Mouse (Mus musculus) kidney, postnatal 0 days (tissue): ENCODE data around the gene 1700025G04Rik. TPM values are rescaled to one million over a fixed set of nuclear protein-coding genes. Genes with fewer than 3 reads are reported as not detected.

Source experiments
- ATAC-seq: fragments of 200-750 bp; cut with Nextera tagmentation; replicated peaks from 2 replicates; pipeline ENCODE4 v1.8.0; 2017; ENCODE audit warnings: low read depth, moderate number of reproducible peaks, moderate TSS enrichment, moderate library complexity; ENCODE audit not compliant: low FRiP score
- DNase-seq: peaks from one replicate; pipeline ENCODE4 v3.0.0-alpha.2; 2016; ENCODE audit warnings: low spot score
- H3K27ac ChIP-seq: fragments of 300-500 bp; sonication (generic); 2 replicates; pipeline ENCODE4 v1.5.1; 2014; ENCODE audit warnings: mild to moderate bottlenecking
- H3K27me3 ChIP-seq: fragments of 300-500 bp; sonication (generic); 2 replicates; pipeline ENCODE4 v1.6.1; 2014; ENCODE audit warnings: low read length, mixed read lengths; ENCODE audit not compliant: insufficient read depth
- H3K36me3 ChIP-seq: fragments of 300-500 bp; sonication (generic); 2 replicates; pipeline ENCODE4 v1.6.1; 2014; ENCODE audit warnings: low read length, mixed read lengths; ENCODE audit not compliant: insufficient read depth
- H3K4me1 ChIP-seq: fragments of 300-500 bp; sonication (generic); replicated peaks from 2 replicates; pipeline ENCODE4 v1.6.1; 2014; ENCODE audit warnings: antibody characterized with exemption, low read length, mixed read lengths; ENCODE audit not compliant: insufficient read depth
- H3K4me2 ChIP-seq: fragments of 300-500 bp; sonication (generic); 2 replicates; pipeline ENCODE4 v1.6.1; 2014; ENCODE audit warnings: mild to moderate bottlenecking, low read length, moderate library complexity, mixed read lengths
- H3K4me3 ChIP-seq: fragments of 300-500 bp; sonication (generic); replicated peaks from 2 replicates; pipeline ENCODE4 v1.5.1; 2014; ENCODE audit warnings: low read depth, low read length
- H3K9ac ChIP-seq: fragments of 300-500 bp; sonication (generic); 2 replicates; pipeline ENCODE4 v1.6.1; 2014; ENCODE audit warnings: low read depth, low read length
- H3K9me3 ChIP-seq: fragments of 300-500 bp; sonication (generic); replicated peaks from 2 replicates; pipeline ENCODE4 v1.6.1; 2016; ENCODE audit warnings: low read length, inconsistent platforms, mixed read lengths
- CTCF ChIP-seq: IDR thresholded peaks from 2 replicates; pipeline ENCODE4 v1.5.1; 2016; ENCODE audit warnings: antibody characterized with exemption, low read depth, mild to moderate bottlenecking, moderate library complexity
- WGBS: fragments of 180-500 bp; shearing (Covaris S2); extraction: QIAGEN DNeasy Blood & Tissue Kit; methylation state at CpG from one replicate; pipeline ENCODE4 v1.1.7; 2014; 5-methylcytosine and 5-hydroxymethylcytosine counted together
- polyA plus RNA-seq: library from polyadenylated mRNA; unstranded; fragments of >200 nt; fragmentation: Nextera tagmentation; extraction: Ambion mirVana; gene quantifications from 2 replicates; pipeline ENCODE4 v1.2.1, GENCODE M21; 2015

Gene 1700025G04Rik
- polyA plus RNA-seq, 1 experiment from 2014 or later = 15.5 TPM

GRCm38 (mm10) chr1:151977596-151977995 lies 112.3 kb downstream of the 1700025G04Rik start:
- no peak for TF ChIP-seq CTCF
- no peaks in the 10 kb centered on the region for H3K9me3 ChIP-seq
- DNase-seq (no peak), ATAC-seq (no peak)
- H3K4me2 ChIP-seq = no peak overlapping the region
- H3K27me3 ChIP-seq = no peaks in the 10 kb centered on the region
- WGBS = 68% methylated on average over 5 of the region's 5 CpGs
- no peaks in the 10 kb centered on the region for H3K4me1 ChIP-seq
- H3K9ac ChIP-seq = no peak overlapping the region
- H3K27ac ChIP-seq = no peak overlapping the region
- H3K4me3 ChIP-seq = no peak overlapping the region
- H3K36me3 ChIP-seq = no peaks in the 10 kb centered on the region

DNA sequence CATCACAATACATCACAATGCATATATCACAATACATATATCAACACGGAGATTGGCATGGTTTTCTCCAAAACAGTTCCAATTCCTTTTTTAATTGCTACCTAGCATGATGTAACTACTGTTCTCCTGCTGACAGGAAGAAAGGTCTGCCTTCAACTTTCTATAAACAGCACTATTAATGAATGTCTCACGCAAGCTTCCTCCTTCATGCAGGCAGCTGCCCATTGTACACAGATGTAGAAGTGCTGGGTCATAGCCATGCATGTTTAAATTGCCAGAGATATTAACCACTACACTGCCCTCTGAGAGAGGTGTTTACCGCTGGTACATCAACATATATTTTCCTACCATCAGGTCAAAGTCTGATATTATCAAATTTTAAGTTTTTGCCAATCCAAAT lies 113.1 kb downstream of the 1700025G04Rik start:
- H3K36me3 ChIP-seq = no peaks in the 10 kb centered on the region
- no peak overlapping the region for H3K27ac ChIP-seq
- no peak for TF ChIP-seq CTCF
- no peak overlapping the region for H3K4me3 ChIP-seq
- H3K4me2 ChIP-seq = no peak overlapping the region
- no peak overlapping the region for H3K9ac ChIP-seq
- DNase-seq (no peak), ATAC-seq (no peak)
- 76% methylated on average over 3 of the region's 3 CpGs for WGBS
- no peaks in the 10 kb centered on the region for H3K4me1 ChIP-seq
- H3K27me3 ChIP-seq = no peaks in the 10 kb centered on the region
- H3K9me3 ChIP-seq = no peaks in the 10 kb centered on the region

GRCm38 (mm10) chr1:151975418-151976379 lies 114.2 kb downstream of the 1700025G04Rik start:
- Histone ChIP-seq H3K27me3 (no peaks in the 10 kb centered on the region), H3K9ac (no peak overlapping the region), H3K4me2 (no peak overlapping the region), H3K27ac (no peak overlapping the region), H3K9me3 (no peaks in the 10 kb centered on the region), H3K4me3 (no peak overlapping the region), H3K36me3 (no peaks in the 10 kb centered on the region), H3K4me1 (no peaks in the 10 kb centered on the region)
- WGBS = 57% methylated on average over 17 of the region's 17 CpGs
- ATAC-seq = no peak
- no peak for DNase-seq
- TF ChIP-seq CTCF = no peak

- ATAC-seq = no peak
- no peaks in the 10 kb centered on the region for H3K27me3 ChIP-seq
- no peak overlapping the region for H3K4me3 ChIP-seq
- no peak for DNase-seq
- H3K9ac ChIP-seq = no peak overlapping the region
- 81% methylated on average over 8 of the region's 8 CpGs for WGBS
- H3K27ac ChIP-seq = no peak overlapping the region
- H3K36me3 ChIP-seq = no peaks in the 10 kb centered on the region
- H3K4me2 ChIP-seq = no peak overlapping the region
- H3K4me1 ChIP-seq = no peaks in the 10 kb centered on the region
- no peaks in the 10 kb centered on the region for H3K9me3 ChIP-seq
- no peak for TF ChIP-seq CTCF
Measured at GRCm38 (mm10) chr1:151974887-151975286, 115.0 kb downstream of the 1700025G04Rik start.

DNA sequence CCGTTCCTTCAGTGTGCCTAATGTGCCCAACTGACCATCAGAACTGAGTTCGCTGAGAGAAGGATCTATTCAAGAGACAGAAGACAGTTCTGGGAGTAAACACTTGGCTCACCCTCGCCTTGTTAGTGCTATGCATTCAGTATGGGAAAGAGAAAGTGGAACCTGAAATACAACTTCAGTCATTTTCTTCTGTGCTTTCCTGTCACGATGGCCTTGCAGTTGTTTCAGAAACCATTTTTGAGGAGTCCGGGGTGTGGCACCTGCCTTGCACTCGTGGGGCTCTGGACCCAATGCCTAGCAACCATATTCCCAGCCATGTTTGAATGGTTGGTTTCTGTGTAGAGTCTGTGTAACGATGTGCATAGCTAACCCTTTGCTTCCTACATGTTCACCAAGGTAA lies 115.5 kb downstream of the 1700025G04Rik start:
- Histone ChIP-seq H3K9ac (no peak overlapping the region), H3K4me2 (no peak overlapping the region), H3K4me1 (no peaks in the 10 kb centered on the region), H3K27me3 (no peaks in the 10 kb centered on the region), H3K27ac (no peak overlapping the region), H3K4me3 (no peak overlapping the region), H3K9me3 (no peaks in the 10 kb centered on the region), H3K36me3 (no peaks in the 10 kb centered on the region)
- DNase-seq (no peak), ATAC-seq (no peak)
- WGBS = 94% methylated on average over 7 of the region's 7 CpGs
- TF ChIP-seq CTCF = no peak

DNA sequence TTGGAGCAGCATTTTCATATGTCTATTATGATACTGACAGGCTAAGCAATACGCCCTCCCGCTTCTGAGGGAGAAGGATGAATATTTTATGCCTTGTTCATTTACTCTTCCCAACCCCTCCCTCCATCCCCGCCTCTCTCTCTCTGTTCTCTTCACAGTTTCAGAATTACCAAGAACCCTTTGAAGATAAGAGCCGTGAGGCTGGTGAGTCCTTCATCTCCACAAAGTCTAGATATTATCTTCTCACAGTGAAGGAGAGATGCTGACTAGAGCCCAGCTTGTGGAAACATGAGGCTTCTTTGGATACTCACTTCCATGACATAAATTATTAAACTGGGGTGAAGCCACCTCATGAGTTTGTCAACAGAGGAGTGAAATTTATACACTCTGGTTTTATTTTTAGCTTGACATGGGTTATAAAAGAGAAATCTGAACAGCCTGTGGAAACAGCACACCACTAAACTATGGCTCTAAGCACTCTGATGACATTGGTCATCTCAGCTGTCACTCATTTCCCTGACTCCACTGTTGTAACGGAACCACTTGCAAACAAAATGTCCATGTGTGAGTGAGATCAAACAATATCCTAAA lies 116.7 kb downstream of the 1700025G04Rik start:
- Histone ChIP-seq H3K27ac (no peak overlapping the region), H3K4me2 (no peak overlapping the region), H3K4me1 (no peaks in the 10 kb centered on the region), H3K27me3 (no peaks in the 10 kb centered on the region), H3K4me3 (no peak overlapping the region), H3K36me3 (no peaks in the 10 kb centered on the region), H3K9ac (no peak overlapping the region), H3K9me3 (no peaks in the 10 kb centered on the region)
- no peak for TF ChIP-seq CTCF
- DNase-seq (peak; percentile 72), ATAC-seq (no peak)
- WGBS = 60% methylated on average over 5 of the region's 5 CpGs
